Mouse (Mus musculus) kidney, adult 11 months (tissue): ENCODE data around the gene Dock1.

Source experiments
- DNase-seq: peaks from one replicate; pipeline ENCODE4 v3.0.0; 2022

Dock1 gene

GRCm38 (mm10) chr7:134757605-134758004 lies 87.2 kb downstream of the Dock1 start:
- no peak for DNase-seq

- no peak for DNase-seq
Measured at GRCm38 (mm10) chr7:134761799-134762198, 91.3 kb downstream of the Dock1 start.

DNA sequence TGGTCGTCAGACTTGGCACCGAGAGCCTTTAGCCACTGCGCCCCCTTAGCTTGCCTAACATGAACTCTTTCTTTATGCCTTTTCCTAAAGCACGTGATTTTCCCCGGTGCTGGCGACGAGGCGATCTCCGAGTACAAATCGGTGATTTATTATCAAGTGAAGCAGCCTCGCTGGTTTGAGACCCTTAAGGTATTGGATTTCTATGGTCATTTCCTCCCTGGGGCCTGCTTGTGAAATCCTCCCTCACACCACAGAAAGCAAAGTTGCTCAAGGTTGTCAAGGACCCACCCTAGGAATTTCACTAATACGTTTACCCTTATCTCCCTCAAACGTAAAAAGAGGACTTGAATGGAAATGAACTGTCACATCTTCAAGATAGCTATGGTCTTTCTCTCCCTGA lies 94.7 kb downstream of the Dock1 start:
- DNase-seq, result no peak

DNA sequence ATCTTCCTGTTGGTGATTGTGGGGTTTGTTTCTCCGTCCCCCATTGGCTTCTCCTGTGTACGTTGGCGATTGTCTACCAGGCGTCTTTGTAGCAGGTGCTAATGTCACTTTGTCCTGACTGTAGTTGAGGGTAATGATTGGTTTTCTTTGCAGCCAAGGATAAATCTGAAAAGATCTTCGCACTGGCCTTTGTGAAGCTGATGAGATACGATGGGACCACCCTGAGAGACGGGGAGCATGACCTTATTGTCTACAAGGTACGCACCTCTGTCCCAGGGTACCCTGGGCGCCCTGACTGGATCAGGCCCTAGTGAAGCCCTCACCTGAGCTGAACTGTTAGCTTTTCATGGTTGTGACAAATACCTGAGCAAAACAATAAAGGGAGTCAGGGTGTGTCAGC lies 100.9 kb downstream of the Dock1 start:
- DNase-seq, result no peak

DNA sequence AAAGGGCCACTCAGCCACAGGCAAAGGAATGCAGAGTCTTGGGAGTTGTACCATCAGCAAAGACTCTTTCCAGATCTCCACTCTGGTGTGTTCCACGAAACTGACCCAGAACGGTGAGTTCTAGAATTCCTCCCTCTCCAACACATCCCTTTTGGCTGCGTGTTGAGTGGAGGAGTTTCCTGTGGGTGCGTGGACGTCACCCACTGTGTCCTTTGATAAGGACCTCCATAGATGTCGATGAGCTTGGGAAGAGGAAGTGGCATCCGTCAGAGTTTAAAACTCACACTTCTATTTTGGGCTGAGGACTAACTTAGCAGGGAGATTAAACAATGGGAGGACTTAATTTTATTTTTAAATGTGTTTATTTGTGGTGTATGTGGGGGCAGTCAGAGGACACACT lies 101.9 kb downstream of the Dock1 start:
- DNase-seq, result no peak

- DNase-seq, result no peak
Measured at GRCm38 (mm10) chr7:134772867-134773590, 102.6 kb downstream of the Dock1 start.

DNA sequence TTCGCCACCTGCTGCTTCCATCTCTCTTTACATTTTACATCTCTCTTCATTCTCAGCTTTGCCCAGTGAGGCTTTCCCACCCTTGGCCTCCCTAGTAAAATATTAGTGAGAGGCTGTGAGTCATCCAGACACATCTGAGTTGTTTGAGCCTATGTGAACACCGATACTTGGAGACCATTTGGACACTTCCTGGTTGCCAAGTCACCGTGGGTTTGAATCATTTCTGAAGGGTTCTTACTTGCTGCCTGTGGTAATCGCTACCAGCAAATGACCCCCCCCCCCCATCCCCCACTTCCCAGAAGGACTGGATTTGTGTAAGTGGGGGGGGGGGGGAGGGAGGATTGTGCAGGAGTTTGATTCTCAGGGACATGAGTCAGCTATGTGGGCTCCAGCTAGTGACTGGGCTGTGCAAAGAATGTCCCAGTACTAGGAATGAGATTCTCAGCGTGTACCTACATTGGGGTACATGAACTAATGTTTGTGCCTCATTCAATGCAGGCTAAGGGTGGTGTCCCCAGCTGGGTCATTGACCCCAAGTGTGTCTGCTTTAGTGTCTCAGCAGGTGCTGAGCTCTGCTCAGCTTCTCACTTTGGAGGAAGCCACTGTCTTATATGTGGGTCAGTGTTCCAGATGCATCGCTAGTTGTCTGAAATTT lies 103.4 kb downstream of the Dock1 start:
- no peak for DNase-seq

GRCm38 (mm10) chr7:134774468-134775162 lies 104.2 kb downstream of the Dock1 start:
- no peak for DNase-seq

DNA sequence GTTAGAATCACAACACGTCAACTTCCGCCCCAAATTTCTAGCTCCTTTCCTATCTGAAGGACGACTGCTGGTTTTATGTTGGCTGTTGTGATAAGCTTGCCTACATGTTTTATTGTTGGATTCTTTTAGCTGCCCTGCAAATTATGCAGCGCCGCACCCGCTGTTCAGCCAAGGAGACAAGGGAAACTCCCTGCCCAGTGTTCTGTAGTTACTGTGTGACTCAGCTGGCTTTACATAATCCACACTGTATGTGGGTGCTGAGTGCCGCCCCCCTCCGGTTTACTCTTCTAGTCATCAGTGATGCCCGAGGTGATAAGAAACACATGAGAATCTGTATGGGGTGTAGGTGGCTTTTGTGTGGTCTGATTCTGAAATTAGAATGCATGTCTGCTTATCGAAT lies 105.2 kb downstream of the Dock1 start:
- no peak for DNase-seq

- no peak for DNase-seq
Measured at GRCm38 (mm10) chr7:134776306-134776705, 105.9 kb downstream of the Dock1 start.

DNA sequence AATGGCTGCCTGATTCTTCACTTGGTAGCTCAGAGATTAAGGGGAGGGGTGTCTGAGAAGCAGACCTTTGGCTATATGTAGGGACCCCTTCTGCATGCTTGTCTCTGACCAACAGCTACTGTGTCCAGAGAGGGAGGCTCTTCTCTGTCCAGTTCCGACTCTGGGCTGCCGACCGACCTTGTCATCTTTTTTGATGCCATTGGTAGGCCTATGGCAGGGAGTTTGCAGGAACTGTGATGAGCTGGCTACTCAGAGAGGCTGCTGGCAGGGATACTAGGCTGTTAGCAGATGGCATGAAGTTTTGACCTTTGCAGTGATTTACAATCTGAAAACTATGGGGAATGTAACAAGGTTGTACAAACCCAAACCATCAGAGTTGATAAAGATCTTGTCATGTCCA lies 109.3 kb downstream of the Dock1 start:
- DNase-seq, result no peak

- no peak for DNase-seq
Measured at GRCm38 (mm10) chr7:134787110-134787509, 116.7 kb downstream of the Dock1 start.

GRCm38 (mm10) chr7:134794889-134795288 lies 124.4 kb downstream of the Dock1 start:
- DNase-seq, result no peak

DNA sequence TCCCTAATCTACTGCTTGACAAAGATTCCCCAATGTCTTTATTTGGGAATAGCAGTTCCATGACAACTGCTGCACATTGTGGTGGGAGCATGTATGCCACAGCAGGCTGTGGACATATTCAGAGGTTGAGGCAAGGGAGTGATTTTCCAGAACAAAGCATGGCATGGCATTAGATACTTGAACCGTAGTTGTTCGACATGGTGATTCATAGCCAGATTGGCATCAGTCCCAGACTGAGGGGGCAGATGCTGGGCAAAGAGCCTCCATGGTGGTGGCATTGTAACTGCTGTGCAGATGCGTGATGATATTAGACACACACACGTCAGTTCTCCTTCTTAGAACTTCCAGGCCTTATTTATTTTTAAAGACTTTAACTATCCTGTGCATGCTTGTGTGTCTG lies 129.6 kb downstream of the Dock1 start:
- DNase-seq, result no peak

GRCm38 (mm10) chr7:134804422-134804821 lies 134.0 kb downstream of the Dock1 start:
- DNase-seq, result no peak

DNA sequence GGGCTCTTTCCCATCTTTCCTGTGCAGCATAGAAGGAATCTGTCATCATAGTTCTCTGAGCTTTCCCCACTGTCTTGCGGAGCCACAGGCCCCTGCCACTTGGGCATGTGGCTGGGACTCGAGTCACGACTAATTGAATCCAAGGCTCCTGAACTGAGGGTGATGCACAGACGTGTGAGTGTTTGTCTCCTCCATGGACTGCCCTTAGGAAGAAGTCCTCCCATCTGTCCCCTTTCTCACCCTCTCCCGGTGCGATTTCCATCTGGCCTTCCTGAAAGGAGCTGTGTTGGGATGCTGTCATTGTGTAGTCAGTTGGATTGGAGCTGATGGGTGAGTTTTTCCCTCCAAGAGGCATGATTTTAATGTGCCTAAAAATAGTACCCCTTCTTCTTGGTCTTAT lies 136.3 kb downstream of the Dock1 start:
- DNase-seq, result no peak

DNA sequence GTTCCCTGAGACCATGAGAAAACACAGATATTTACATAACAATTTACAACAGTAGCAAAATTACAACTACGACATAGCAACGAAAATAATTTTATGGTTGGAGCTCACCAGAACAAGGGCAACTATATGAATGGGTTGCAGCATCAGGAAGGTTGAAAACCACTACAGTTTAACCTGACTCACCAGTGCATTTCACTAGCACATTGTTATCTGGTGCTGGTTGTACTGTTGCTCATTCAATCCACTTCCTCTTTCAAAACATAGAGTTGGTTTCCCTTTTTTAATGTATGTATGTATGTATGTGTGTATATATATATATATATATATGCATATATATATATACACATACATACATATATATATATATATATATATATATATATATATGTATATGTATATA lies 138.0 kb downstream of the Dock1 start:
- no peak for DNase-seq

- peak; percentile 80 for DNase-seq
Measured at GRCm38 (mm10) chr7:134809241-134809975, 139.0 kb downstream of the Dock1 start.

- no peak for DNase-seq
Measured at GRCm38 (mm10) chr7:134818471-134818870, 148.0 kb downstream of the Dock1 start.

- DNase-seq, result no peak
Measured at GRCm38 (mm10) chr7:134821264-134821663, 150.8 kb downstream of the Dock1 start.

DNA sequence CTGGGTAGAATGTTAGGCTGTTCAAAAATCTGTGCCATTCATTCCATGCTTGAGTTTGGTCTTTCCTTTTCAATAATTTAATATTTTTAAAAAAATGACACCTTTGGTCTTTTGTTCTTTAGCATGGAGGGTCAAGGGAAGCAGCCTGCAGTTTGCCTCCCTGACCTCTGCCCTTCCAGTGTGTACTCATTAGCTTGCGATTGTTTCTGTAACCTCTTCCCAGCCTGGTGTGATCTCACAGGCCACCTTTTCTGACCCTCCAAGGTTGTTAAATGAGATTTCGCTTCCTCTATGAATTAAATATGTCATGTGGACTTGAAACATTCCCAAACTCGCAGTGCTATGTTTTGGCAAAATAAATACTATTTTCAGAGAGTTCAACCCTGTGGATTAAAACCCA lies 151.6 kb downstream of the Dock1 start:
- peak; percentile 8 for DNase-seq

DNA sequence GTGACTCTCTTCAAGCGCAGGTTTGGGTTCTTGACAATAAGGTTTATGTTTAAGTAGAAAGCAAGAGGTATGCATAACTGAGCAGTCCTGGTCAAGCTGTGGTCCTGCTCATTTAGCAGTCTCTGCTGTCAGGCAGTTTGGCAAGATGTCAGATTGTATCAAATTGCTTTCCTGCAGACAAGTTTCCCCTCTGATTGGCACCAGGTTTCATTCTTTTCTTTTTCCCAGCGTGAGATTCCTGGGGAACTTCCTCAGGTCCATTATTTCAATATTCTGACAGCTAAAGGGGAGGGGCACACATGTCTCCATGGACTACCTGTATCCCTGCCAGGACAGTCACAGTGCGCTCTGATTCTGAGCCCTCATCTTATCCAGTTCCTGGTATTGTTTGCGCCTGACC lies 153.4 kb downstream of the Dock1 start:
- peak; percentile 6 for DNase-seq

- no peak for DNase-seq
Measured at GRCm38 (mm10) chr7:134840066-134840465, 169.6 kb downstream of the Dock1 start.
